Mouse (Mus musculus) kidney, adult 2 months (tissue): ENCODE results near the gene Prss42.

ENCODE experiments used
- CTCF ChIP-seq: fragments of 200-500 bp; conservative IDR thresholded peaks from 2 replicates; pipeline ENCODE4 v1.5.1; 2011; ENCODE audit warnings: low read depth, mild to moderate bottlenecking, control low read depth, low read length, moderate library complexity, mixed read lengths; ENCODE audit not compliant: insufficient read depth, insufficient read length
- POLR2A ChIP-seq: fragments of 200-500 bp; IDR thresholded peaks from one replicate; pipeline ENCODE4 v1.6.1; 2011; ENCODE audit warnings: low read depth, low read length, control low read depth

DNA sequence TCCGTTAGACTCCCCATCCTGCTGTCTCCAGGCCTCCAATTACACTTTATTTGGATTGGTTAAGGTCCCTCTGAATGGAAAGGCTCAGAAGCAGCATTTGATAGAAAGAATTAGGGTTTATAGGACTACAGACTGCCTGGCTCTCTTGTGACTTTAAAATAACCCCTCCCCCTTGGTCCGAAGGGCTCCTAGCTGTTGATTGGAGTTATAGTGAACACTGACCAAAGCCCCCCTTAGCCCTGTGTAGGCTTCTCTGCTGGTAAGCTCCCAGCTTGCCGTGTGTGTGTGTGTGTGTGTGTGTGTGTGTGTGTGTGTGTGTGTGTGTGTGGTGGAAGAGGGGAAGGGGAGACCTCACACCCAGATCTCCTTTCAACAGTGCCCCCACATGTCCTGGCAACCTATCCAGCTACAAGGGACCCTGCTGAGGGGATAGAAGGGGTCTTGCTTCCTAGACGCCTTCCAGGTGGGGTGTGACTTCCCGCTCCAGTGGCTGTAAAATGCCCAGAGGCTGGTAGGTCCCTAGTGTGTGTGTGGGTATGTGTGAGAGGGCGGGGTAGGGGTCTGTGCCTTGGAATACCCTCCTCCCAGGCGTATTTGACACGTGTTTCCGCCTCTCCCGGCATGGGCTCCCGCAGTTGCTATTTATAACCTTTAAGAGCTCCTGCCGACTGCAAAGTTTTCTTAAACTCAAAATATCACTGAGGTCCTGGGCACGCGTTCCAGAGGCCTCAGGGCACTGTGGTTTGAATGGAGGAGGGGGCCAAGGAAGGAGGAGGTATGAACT, 47.4 kb upstream of the Prss42 start:
- no peak for TF ChIP-seq CTCF
- no peak for TF ChIP-seq POLR2A
